Mouse (Mus musculus) spleen, postnatal 4 days (tissue): ENCODE measurements around the gene Nrxn2.
A peak's percentile ranks its signal among the peaks of the same experiment; 100 is the strongest.

ENCODE experiments used
- DNase-seq, 2 experiments: peaks; one replicate each; pipeline ENCODE4 v3.0.0; 2022; ENCODE audit warnings: low spot score in 2 of 2

Gene Nrxn2

GRCm38 (mm10) chr19:6452672-6453310 lies 34.3 kb downstream of the Nrxn2 start:
- DNase-seq: no peak

DNA sequence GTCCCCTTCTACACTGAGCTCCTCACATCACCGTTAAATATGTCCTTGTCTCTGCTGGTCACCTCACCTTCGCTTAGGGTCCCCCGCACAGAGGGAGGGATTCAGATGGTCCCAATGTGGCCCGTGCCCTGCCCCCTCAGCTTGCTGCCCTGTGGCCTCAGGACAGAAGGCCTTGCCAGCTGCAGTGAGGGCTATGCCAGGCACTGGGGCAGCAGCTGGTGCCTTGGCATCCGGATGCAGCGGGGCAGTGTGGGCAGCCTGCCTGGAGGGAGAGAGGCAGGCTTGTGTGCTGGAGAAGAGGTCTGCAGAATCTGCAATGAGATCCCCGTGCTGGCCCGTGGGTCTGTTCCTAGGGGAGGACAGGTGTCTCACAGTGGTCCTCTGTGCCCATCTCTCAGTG lies 34.8 kb downstream of the Nrxn2 start:
- no peak for DNase-seq

DNA sequence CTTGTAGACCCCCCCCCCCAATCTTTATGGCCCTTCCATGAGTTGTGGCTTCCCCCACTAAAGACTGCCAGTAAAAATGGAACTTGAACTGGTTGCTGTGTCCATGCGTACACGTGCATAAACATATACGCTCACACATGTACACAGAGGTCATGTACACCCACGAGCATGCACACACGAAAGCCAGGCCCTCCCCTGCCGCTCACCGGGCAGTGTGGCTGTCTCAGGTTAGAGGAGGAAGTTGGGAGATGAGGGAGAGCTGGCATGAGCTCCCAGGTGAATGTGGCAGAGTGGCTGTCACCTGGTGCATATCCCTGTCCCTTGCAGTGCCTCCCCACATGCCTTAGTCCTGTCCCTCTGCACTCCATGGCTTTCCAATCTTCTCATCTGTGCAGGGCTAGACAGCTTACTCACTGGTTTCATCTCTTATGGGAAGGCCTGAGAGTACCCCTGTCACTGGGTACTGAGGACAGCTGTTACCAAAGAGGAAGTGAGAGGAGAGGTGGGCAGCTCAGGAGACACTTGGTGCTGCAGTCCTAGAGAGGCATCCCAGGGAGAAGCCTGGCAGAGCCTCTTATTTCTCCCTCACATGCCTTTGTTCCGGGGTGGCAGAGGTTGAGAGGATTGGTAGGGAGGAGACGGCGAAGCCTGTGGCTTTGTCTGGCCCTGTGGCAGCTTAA lies 35.6 kb downstream of the Nrxn2 start:
- DNase-seq: no peak

GRCm38 (mm10) chr19:6459504-6459903 lies 41.0 kb downstream of the Nrxn2 start:
- DNase-seq: no peak

DNA sequence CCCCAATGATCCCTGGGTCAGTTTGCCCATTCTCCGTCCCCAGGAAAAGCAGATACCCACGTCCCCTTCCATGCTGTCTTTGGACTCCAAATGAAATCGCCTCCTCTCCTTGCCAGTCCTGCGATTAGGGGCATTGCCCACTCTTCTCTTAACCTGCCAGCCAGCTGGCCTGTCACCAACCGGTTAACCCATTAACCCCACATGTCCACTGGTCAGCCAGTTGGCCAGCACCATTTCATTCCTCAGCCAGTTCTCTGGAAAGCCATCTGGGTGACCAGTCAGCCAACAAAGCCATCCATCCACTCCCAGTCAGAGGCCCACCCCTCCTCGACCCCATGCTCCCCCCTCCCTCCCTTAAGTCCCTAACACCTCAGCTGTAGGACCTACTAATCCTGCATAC lies 44.3 kb downstream of the Nrxn2 start:
- DNase-seq: no peak

DNA sequence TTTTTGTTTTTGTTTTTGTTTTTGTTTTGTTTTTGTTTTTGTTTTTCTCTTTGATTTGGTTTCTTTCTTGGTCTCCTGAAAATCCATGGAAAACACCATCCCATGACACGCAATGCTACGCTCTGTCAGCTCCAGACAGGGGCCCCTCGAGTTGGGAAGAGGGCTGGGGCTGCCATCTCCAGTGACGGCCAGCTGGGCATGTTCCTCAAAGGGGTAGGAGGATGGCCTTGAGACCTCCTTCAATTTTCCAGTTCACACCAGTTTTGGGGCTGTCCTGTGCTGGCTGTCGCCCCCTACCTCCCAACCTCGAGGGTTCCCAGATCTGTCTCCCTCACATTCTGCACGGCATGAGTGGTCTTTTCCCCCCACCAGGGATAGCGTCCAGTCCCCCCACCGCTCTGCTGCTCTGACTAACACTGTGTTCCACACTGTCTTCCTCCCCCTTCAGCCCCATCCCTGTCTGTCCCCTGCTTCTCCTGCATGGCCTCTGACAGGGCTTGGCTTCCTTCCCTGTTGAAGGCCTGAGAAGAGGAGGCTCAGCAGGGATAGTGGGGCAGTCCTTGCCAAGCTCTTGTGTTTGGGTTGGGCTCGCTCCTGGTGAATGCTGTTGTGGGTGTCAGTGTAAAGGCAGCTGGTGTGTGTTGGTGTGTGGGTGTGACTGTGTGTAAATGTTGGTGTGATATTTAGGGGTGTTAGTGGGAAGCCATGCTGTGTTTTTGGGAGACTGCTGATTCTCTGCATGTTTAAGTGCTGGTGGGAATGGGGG lies 46.0 kb downstream of the Nrxn2 start:
- no peak for DNase-seq

DNA sequence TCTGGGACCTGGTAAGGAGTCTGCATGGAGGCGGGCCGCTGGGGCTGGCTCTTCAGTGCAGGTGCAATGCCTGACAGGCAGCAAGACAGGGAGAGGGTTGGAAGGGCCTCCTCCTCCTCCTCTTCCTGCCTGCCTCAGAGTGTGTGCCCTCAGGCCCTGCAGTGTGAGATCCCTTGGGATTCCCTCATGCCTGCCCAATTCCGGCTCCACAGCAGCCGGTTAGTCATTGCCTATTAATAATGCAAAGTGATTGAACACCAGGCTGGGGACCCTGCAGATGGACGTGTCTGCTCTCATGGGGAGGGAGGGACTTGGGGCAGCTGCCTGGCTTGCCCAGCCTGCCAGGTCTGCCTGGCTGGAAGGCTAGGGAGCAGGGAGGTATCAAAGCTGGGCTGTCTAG lies 46.6 kb downstream of the Nrxn2 start:
- DNase-seq: no peak

DNA sequence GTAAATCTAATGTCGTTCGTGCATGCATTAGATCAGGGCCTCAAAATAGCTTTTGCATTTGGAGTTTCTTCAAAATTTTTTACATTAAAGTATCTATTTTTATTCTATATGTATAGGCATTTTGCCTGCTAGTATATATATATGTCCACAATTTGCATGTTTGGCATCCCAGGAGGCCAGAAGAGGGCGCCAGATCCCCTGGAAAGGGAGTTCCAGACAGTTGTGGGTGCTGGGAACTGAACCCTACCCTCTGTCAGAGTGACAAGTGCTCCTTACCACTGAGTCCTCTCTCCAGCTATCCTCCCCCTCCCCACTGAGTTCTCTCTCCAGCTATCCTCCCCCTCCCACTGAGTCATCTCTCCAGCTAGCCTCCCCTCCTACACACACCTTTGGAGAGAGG lies 48.4 kb downstream of the Nrxn2 start:
- no peak for DNase-seq

DNA sequence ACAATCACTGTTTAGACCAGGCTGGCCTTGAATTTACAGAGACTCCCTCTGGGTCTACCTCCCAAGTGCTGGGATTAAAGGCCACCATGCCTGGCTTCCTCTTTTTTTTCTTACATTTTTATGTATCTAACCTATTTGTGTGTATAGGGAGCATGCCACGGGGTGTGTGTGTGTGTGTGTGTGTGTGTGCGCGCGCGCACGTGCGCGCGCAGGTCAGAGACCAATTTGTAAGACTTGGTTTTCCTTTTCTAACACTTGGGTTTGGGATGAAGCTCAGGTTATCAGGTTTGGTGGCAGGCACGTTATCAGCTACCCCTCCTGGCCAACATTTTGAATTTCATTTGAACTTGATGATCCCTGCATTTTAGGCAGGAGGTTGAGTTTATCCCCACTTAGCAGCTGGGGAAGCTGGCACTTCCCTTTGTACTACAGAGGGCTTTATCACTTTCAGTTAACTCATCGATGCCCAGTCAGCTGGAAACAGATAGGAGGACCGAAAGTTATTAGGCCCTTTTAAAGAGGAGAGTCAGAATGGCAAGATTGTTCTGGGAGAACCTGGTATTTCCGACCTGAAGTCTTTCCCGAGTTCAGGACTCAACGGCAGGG lies 48.9 kb downstream of the Nrxn2 start:
- DNase-seq: no peak

DNA sequence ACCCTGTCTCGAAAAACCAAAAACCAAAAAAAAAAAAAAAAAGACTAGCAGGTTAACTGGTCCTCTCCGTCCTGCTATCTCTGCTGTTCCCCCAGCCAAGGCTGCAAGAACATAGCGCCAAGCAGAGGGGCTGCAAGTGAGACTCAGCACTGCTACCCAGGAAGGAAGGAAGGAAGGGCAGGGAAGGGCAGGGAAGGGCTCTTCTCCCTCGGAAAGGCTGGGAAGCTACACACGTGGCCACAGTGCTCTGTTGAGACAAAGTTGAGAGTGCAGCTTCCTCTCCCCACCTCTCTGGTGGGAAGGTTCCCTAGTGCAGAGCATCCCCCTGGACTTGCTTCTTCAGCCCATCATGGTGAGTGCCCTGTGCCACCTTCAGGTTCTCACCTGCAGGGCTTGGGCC lies 53.1 kb downstream of the Nrxn2 start:
- no peak for DNase-seq

- DNase-seq: no peak
Observed at GRCm38 (mm10) chr19:6472821-6473220, 54.3 kb downstream of the Nrxn2 start.

DNA sequence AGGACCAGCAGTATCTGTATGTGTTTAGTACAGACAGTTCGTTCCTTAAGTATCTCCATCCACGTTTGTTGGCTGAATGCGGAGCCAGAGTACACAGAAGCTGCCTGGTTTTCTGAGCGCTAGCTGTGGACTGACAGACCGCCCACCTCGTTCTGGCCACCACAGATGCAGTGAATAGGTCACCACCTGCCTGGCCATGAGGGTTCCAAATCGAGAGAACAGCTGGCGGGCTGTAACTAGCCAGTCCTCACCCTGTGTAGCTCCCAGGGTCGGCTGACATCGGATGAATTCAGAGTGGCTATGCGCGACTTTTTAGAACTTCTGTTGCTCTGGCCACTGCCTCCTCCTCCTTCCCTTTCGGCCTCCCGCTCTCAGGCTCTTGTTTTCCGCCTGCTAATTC lies 56.2 kb downstream of the Nrxn2 start:
- DNase-seq: no peak

DNA sequence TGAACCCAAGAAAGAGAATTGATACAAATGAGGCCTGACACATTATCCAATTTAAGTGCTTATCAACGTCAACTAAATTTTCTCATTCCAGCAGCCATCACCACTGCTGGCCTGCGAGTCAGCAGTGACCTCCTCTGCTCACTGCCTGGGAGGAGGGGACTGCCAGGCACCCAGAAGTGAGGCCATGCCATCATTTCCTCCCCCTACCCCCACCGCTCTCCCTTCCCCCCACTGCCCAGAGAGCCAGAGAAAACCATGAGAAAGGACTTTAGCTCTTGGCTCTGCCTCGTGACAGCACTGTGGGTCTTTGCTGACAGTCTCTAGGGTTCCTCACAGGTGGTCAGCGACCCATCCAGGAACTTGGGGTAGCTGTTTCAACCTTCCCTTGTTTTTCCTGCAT lies 56.6 kb downstream of the Nrxn2 start:
- peak in 1 of 2 experiments; percentile 15 for DNase-seq

DNA sequence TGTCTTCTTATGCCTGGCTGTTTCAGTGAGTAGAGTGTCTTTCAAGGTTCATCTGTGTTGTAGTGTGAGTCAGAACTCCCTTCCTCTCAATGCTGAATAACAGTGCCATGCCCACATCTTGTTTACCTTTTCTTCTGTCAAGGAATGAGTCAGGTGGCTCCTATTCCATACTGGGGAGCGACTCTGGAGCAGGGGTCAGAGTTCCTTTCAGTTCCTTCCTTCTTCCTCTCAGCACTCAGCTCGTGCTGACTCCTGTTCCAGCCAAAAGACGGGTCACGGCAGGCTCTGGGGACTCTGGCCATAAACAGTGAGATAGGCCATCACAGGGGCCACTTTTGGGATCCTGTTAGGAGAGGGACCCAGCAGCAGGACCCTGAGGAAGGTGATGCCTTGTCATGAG lies 58.5 kb downstream of the Nrxn2 start:
- DNase-seq: no peak

DNA sequence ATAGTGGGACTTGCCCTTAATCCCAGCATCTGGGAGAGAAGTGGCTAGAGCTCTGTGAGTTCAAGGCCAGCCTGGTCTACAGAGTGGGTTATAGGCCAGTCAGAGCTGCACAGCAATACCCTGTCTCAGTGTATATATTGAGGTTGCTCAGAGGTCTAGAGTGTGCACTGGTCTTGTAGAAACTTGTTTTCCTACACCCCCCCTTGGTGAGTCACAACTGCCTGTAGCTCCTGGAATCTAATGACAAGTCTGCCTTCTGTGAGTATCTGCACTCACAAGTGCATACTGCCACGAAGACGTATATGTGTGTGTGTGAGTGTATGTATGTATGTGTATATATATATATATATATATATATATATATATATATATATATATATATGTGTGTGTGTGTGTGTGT lies 60.0 kb downstream of the Nrxn2 start:
- no peak for DNase-seq

GRCm38 (mm10) chr19:6482886-6483285 lies 64.4 kb downstream of the Nrxn2 start:
- no peak for DNase-seq

GRCm38 (mm10) chr19:6485059-6485630 lies 66.6 kb downstream of the Nrxn2 start:
- DNase-seq: no peak

- peak; percentile 77 to 92 for DNase-seq
Observed at GRCm38 (mm10) chr19:6489030-6489429, 70.5 kb downstream of the Nrxn2 start.

GRCm38 (mm10) chr19:6491538-6491937 lies 73.0 kb downstream of the Nrxn2 start:
- no peak for DNase-seq

DNA sequence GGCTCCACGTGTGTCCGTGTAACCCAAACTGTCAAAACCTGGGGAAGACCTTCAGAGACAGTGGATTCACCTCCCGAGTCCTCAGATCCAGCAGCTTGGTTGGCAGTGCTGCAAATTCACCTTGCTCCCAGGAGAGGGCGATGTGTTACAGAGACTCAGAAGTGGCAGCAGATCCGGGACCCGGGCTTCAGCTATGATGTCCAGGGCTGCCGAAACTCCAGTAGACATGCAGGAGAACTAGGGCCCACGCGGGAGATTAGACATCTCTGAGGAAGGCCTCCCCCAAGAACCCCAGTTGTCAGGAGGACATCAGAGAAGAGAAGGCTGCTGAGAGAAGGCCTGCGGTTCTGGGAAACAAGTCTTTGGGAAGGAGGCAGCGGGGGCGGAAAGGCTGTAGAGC lies 73.6 kb downstream of the Nrxn2 start:
- DNase-seq: peak; percentile 36 to 76

DNA sequence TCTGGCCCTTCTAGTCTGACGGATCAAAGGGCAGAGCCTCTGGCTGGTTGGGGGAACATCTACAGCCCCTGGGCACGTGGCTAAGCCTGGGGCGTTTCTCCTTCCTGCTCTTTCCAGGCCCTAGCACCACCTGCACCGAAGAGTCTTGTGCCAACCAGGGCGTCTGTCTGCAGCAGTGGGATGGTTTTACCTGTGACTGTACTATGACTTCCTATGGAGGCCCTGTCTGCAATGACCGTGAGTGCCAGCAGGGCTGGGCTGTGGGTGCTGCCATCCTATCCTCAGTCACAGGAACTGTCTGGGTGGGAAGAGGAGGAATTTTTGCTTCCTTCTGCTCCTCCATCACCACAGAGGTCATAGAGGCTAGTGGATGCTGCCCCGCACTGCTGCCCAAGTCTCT lies 74.7 kb downstream of the Nrxn2 start:
- DNase-seq: no peak

GRCm38 (mm10) chr19:6494032-6494431 lies 75.5 kb downstream of the Nrxn2 start:
- no peak for DNase-seq
